Mouse (Mus musculus): ENCODE results near the gene Heca. TPM values are rescaled to one million over a fixed set of nuclear protein-coding genes. Genes with fewer than 3 reads are reported as not detected.
A peak's percentile ranks its signal among the peaks of the same experiment; 100 is the strongest.
"Not testable (repeated sequence)": the region's sequence is repeated elsewhere in the genome, so short reads cannot be mapped to it uniquely, and the experiment has no call there.

Heca gene
- polyA plus RNA-seq, 1 experiment from 2014 or later = 5.0 TPM

DNA sequence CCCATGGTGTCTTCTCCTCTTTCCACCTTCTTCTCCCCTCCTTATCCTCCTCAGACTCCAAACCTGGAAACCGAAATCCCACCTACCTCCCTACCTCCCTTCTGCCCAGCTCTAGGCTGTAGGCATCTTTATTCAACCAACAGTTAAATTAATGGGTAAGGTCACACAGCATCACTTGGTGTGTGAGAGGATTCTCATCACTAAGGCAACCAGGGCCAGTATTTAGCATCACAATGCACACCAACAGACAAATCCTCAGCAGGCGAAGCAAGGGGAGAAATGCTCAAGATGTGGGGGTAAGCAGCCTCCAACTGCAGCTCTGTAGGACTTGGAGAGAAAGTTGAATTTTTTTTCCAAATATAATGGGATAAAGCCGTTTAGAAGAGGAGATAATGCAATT lies 116.8 kb downstream of the Heca start:
- Histone ChIP-seq H3K4me2 (ENCODE audit: low read length) (no peak overlapping the region), H3K27ac (no peak overlapping the region), H3K4me3 (replicated peaks; ENCODE audit: low read depth, low read length) (no peak overlapping the region), H3K9ac (ENCODE audit: low read depth, low read length) (no peak overlapping the region), H3K4me1 (replicated peaks; ENCODE audit: insufficient read depth, low read length) (no peaks in the 10 kb centered on the region), H3K9me3 (replicated peaks; ENCODE audit: low read length) (no peaks in the 10 kb centered on the region), H3K27me3 (ENCODE audit: insufficient read depth, low read length) (no peaks in the 10 kb centered on the region), H3K36me3 (ENCODE audit: insufficient read depth, low read length) (no peaks in the 10 kb centered on the region)
- WGBS = 63% methylated on average over 3 of the region's 3 CpGs
- ATAC-seq (replicated peaks; ENCODE audit: low FRiP score, low read depth) (no peak), DNase-seq (ENCODE audit: low spot score) (no peak)
- TF ChIP-seq CTCF (IDR thresholded peaks at IDR 0.05; ENCODE audit: low read depth) = no peak

DNA sequence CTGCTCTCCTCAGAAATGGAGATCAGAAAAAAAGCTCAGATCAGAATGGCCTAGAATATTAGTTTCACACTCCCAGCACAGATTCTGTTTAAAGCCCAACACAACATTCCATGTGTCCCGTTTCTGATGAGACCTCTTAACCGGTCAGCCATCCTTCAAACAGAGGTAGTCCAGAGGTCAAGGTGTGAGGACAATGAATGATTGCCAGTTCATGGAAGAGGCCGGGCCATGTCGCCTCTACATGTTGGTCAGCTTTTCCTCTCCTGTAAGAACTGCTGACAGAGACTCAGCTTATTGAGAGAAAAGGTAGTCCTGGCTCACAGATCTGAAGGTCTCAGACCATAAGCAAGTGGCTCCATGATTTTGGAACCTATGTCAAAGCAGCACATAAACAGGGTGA lies 118.7 kb downstream of the Heca start:
- no peak overlapping the region for H3K4me2 ChIP-seq (ENCODE audit: low read length)
- no peaks in the 10 kb centered on the region for H3K36me3 ChIP-seq (ENCODE audit: insufficient read depth, low read length)
- DNase-seq (ENCODE audit: low spot score) (no peak), ATAC-seq (replicated peaks; ENCODE audit: low FRiP score, low read depth) (peak; percentile 71; the same call in 1 of the 2 replicates)
- no peaks in the 10 kb centered on the region for H3K9me3 ChIP-seq (replicated peaks; ENCODE audit: low read length)
- no peaks in the 10 kb centered on the region for H3K4me1 ChIP-seq (replicated peaks; ENCODE audit: insufficient read depth, low read length)
- H3K9ac ChIP-seq (ENCODE audit: low read depth, low read length) = no peak overlapping the region
- 60% methylated on average over 4 of the region's 4 CpGs for WGBS
- H3K4me3 ChIP-seq (replicated peaks; ENCODE audit: low read depth, low read length) = no peak overlapping the region
- TF ChIP-seq CTCF (IDR thresholded peaks at IDR 0.05; ENCODE audit: low read depth) = no peak
- no peaks in the 10 kb centered on the region for H3K27me3 ChIP-seq (ENCODE audit: insufficient read depth, low read length)
- H3K27ac ChIP-seq = no peak overlapping the region

DNA sequence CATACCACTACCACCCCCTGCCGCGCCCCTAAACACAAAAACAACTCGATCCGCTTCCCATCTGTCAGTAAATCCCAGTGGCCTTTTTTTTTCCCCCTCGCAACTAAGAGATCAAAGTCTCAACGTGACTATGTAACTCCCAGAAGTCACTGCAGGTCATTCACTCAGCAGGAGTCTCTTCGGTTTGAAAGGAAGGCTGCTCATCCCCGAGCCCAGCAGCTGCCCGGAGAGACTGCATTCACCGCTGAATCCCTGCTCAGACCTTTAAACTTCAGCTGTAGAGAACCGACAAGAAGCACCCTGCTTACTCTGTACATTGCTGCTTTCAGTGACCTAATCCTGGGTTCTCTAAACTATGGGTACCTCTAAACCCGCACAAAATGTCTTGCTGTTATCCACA lies 120.5 kb downstream of the Heca start:
- DNase-seq (ENCODE audit: low spot score) (peak; percentile 29), ATAC-seq (replicated peaks; ENCODE audit: low FRiP score, low read depth) (no peak; the same call in 1 of the 2 replicates)
- peak overlapping the region; percentile 47 for H3K4me2 ChIP-seq (ENCODE audit: low read length)
- no peaks in the 10 kb centered on the region for H3K27me3 ChIP-seq (ENCODE audit: insufficient read depth, low read length)
- no peak overlapping the region for H3K27ac ChIP-seq
- 7% methylated on average over 12 of the region's 12 CpGs for WGBS
- no peak overlapping the region for H3K9ac ChIP-seq (ENCODE audit: low read depth, low read length)
- H3K36me3 ChIP-seq (ENCODE audit: insufficient read depth, low read length) = no peaks in the 10 kb centered on the region
- H3K4me1 ChIP-seq (replicated peaks; ENCODE audit: insufficient read depth, low read length) = no peaks in the 10 kb centered on the region
- H3K9me3 ChIP-seq (replicated peaks; ENCODE audit: low read length) = no peaks in the 10 kb centered on the region
- H3K4me3 ChIP-seq (replicated peaks; ENCODE audit: low read depth, low read length) = 0 out of 2 replicates have a peak overlapping the region, but pooled peaks have one; percentile 13
- TF ChIP-seq CTCF (IDR thresholded peaks at IDR 0.05; ENCODE audit: low read depth) = no peak

DNA sequence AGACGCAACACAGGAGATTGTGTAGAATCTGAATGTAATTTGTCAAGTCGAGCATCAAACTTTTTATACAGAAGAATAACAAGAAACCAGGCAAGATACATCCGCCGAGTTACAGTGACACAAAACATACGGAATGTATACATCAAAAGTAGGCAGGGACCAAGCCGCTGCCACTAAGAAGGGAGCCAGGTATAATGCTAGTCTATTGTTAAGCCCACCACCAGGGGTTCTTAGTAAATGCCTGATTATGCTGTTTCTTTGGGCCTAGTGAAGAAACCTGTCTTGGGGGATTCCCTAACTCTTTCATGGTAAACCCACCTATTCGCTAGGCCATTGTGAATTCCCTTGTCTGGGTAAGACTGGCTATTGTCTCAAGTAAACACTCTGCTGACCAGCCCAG lies 127.4 kb downstream of the Heca start:
- not testable (repeated sequence) for H3K4me2 ChIP-seq (ENCODE audit: low read length); H3K4me1 ChIP-seq (replicated peaks; ENCODE audit: insufficient read depth, low read length); H3K27ac ChIP-seq; H3K9me3 ChIP-seq (replicated peaks; ENCODE audit: low read length); H3K36me3 ChIP-seq (ENCODE audit: insufficient read depth, low read length); H3K9ac ChIP-seq (ENCODE audit: low read depth, low read length); ATAC-seq (replicated peaks; ENCODE audit: low FRiP score, low read depth); DNase-seq (ENCODE audit: low spot score); H3K4me3 ChIP-seq (replicated peaks; ENCODE audit: low read depth, low read length); H3K27me3 ChIP-seq (ENCODE audit: insufficient read depth, low read length)
- 88% methylated on average over 7 of the region's 7 CpGs for WGBS

Other genes starting within 250 kb of the Heca start
- gene Cited2, start 224.8 kb downstream of the Heca start, polyA plus RNA-seq (2015; fragmentation: Nextera tagmentation; extraction: Ambion mirVana) = 86.1 and 94.8 TPM in 2 replicates
- 0.38 TPM in 2 replicates for gene Txlnb, start 151.8 kb downstream of the Heca start, polyA plus RNA-seq (2015; fragmentation: Nextera tagmentation; extraction: Ambion mirVana)
- 192 and 194 TPM in 2 replicates for gene Abracl, start 75.2 kb upstream of the Heca start, polyA plus RNA-seq (2015; fragmentation: Nextera tagmentation; extraction: Ambion mirVana)
- gene Reps1, start 107.8 kb upstream of the Heca start, polyA plus RNA-seq (2015; fragmentation: Nextera tagmentation; extraction: Ambion mirVana) = 13.7 and 19.5 TPM in 2 replicates